Mouse (Mus musculus) lung, adult 2 months (tissue): Measurements from ENCODE around the gene Slc26a10. TPM values are rescaled to one million over a fixed set of nuclear protein-coding genes. Genes with fewer than 3 reads are reported as not detected.
"Not testable (repeated sequence)": the region's sequence is repeated elsewhere in the genome, so short reads cannot be mapped to it uniquely, and the experiment has no call there.

Source experiments
- DNase-seq: peaks from one replicate; pipeline ENCODE4 v3.0.0; 2022
- H3K4me1 ChIP-seq: fragments of 200-500 bp; 2 replicates; pipeline ENCODE4 v1.6.1; 2011; ENCODE audit warnings: low read length; ENCODE audit not compliant: control insufficient read depth, insufficient read depth
- H3K4me3 ChIP-seq: fragments of 200-500 bp; replicated peaks from 2 replicates; pipeline ENCODE3; 2011; ENCODE audit warnings: low read depth, mild to moderate bottlenecking, control low read depth, low read length; ENCODE audit errors: extremely low read depth
- CTCF ChIP-seq: fragments of 200-500 bp; IDR thresholded peaks from 2 replicates; pipeline ENCODE4 v1.5.1; 2011; ENCODE audit warnings: mild to moderate bottlenecking, low read length, control low read depth; ENCODE audit not compliant: insufficient read depth
- POLR2A ChIP-seq: fragments of 200-500 bp; IDR thresholded peaks from 2 replicates; pipeline ENCODE4 v1.6.1; 2011; ENCODE audit warnings: low read depth, mild to moderate bottlenecking, control low read depth, low read length, borderline replicate concordance; ENCODE audit errors: extremely low read depth
- WGBS: fragments of 180-500 bp; shearing (Covaris S2); methylation state at CpG from one replicate; pipeline ENCODE4 v1.1.7; 2018; 5-methylcytosine and 5-hydroxymethylcytosine counted together
- polyA plus RNA-seq: library from polyadenylated mRNA; depleted of rRNA; stranded (reverse); fragments of >200 nt; gene quantifications from 2 replicates; pipeline ENCODE4 v1.2.3, GENCODE M21; 2012

The Slc26a10 gene
- polyA plus RNA-seq, 1 experiment: 7.4 TPM

- no peak for DNase-seq
Measured at GRCm38 (mm10) chr10:127164631-127165353, 15.7 kb downstream of the Slc26a10 start, which contains the start of gene B4galnt1. Gene B4galnt1 (plus strand): TSS chr10:127165225.

DNA sequence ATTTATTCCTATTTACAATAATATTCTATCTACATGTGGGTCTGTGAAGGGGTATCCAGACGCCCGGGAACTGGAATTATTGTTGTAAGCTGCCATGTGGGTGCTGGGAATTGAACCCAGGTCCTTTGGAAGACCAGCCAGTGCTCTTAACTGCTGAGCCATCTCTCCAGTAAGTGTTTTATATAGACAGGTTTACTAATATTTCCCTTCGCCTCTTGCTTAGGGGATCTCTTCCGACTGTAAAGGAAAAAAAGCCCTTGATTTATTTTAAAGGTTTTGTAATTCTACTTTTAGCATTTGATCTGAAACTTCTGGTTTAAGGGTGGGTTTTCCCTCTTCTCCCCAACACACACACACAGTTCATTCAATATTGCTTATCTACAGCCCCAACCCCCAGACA, 16.3 kb downstream of the Slc26a10 start:
- no peak for DNase-seq
- 86% methylated on average over 4 of the region's 4 CpGs for WGBS

More at GRCm38 (mm10) chr10:127164631-127165353, 15.7 kb downstream of the Slc26a10 start, which contains the start of gene B4galnt1:
- peak; percentile 34; the same call in 1 of the 2 replicates for TF ChIP-seq POLR2A
- peak; percentile 66 for TF ChIP-seq CTCF
- peak within 1 kb of the TSS; percentile 75 for H3K4me3 ChIP-seq
- H3K4me1 ChIP-seq: peaks cover 3% of the 10 kb centered on the region; the same call in 1 of the 2 replicates
- 4% methylated on average over 52 of the region's 52 CpGs for WGBS

GRCm38 (mm10) chr10:127162771-127163261, 17.6 kb downstream of the Slc26a10 start:
- DNase-seq, H3K4me3 ChIP-seq, H3K4me1 ChIP-seq: not testable (repeated sequence)
- whole genome bisulfite sequencing: 38% methylated on average over 7 of the region's 7 CpGs

More for the DNA sequence above, 16.3 kb downstream of the Slc26a10 start:
- Histone ChIP-seq H3K4me1 (peaks cover 3% of the 10 kb centered on the region; the same call in 1 of the 2 replicates), H3K4me3 (no peak overlapping the region)
- TF ChIP-seq POLR2A: no peak
- no peak for TF ChIP-seq CTCF

DNA sequence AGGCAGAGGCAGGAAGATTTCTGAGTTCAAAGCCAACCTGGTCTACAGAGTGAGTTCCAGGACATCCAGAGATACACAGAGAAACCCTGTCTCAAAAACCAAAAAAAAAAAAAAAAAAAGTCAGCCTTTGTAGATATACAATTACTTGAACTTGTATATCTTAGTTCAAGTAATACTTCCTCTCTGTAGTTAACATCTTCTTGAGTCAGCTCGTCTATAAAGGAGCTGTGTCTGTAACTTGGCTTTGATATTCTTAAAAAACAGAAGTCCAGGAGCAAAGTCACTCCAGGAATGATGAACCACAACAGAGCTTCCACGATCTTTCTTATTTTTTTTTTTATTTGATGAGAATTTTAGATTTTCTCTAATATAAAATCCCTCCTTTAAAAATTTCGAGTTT, 19.7 kb downstream of the Slc26a10 start:
- TF ChIP-seq CTCF (no peak), POLR2A (no peak)
- 61% methylated on average over 3 of the region's 3 CpGs for WGBS
- H3K4me1 ChIP-seq: peaks cover 3% of the 10 kb centered on the region; the same call in 1 of the 2 replicates
- DNase-seq: no peak
- no peak overlapping the region for H3K4me3 ChIP-seq

GRCm38 (mm10) chr10:127160081-127160480, 20.4 kb downstream of the Slc26a10 start:
- no peak for DNase-seq
- peaks cover 3% of the 10 kb centered on the region; the same call in 1 of the 2 replicates for H3K4me1 ChIP-seq
- TF ChIP-seq CTCF (no peak), POLR2A (no peak)
- H3K4me3 ChIP-seq: no peak overlapping the region
- WGBS: 78% methylated on average over 9 of the region's 9 CpGs

DNA sequence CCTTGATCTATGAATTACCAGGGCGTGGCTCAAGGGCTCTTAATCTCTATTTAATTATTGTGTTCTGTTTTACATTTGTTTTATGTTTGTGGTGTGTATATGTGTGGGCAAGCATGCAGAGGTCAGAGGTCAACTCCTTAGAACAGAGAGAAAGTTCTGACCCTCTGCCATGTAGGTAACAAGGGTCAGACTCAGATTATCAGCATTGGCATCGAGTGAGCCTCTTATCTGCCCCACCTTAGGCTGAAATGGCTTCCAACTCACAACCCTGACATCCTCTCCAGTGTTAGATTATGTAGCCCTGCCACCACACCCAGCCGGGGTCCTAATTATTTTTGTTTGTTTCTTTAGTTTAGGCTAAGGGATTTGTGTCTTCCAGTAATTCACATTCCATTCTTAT, 22.0 kb downstream of the Slc26a10 start:
- WGBS: 57% methylated on average over 3 of the region's 3 CpGs
- no peak for DNase-seq
- no peak for TF ChIP-seq POLR2A
- no peak for TF ChIP-seq CTCF
- no peak overlapping the region for H3K4me3 ChIP-seq
- H3K4me1 ChIP-seq: no peaks in the 10 kb centered on the region

DNA sequence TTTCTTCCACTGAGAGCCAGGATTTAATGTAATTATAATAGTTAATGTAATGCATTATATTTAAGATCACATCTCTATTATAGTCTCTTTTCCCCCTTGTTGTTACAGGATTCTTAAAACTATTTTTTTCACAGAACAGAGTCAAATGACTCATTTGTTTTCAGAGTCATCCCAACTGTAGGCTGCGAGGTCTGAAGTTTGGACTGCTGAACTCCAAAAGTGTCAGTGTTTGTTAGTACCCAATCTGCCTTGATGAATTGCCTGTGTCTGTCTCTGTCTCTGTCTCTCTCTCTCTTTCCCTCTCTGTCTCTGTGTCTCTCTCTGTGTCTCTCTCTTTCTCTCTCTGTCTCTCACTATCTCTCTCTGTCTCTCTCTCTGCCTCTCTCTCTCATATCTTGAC, 23.9 kb downstream of the Slc26a10 start:
- Histone ChIP-seq H3K4me1 (no peaks in the 10 kb centered on the region), H3K4me3 (no peak overlapping the region)
- DNase-seq: no peak
- 56% methylated on average over 1 of the region's 1 CpGs for WGBS
- TF ChIP-seq POLR2A (no peak), CTCF (no peak)

- DNase-seq: no peak
- Histone ChIP-seq H3K4me1 (no peaks in the 10 kb centered on the region), H3K4me3 (no peak overlapping the region)
- WGBS: 62% methylated on average over 1 of the region's 1 CpGs
- TF ChIP-seq POLR2A: no peak
- TF ChIP-seq CTCF: no peak
Measured at GRCm38 (mm10) chr10:127156089-127156488, 24.4 kb downstream of the Slc26a10 start.

DNA sequence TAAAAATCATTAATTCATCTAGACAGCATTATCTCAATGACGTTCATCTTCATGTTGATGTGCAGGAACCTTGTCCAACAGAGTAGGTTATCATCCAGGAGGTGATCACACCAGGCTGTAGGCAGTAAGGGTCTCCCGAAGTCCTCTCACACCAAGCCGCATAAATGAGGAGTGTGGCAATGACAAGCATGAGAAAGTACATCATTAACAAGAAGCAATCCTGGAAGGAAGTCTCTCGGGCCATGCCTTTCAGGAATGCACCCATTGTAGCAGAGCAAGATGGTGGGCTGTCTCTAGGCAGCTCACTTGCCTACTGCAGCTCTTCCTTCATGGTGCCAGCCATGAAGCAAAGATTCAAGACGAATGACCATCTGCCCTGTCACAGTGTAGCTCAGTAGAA, 25.8 kb downstream of the Slc26a10 start:
- no peak for DNase-seq
- H3K4me1 ChIP-seq: no peaks in the 10 kb centered on the region
- 87% methylated on average over 5 of the region's 5 CpGs for WGBS
- H3K4me3 ChIP-seq: no peak overlapping the region
- TF ChIP-seq CTCF (no peak), POLR2A (no peak)

DNA sequence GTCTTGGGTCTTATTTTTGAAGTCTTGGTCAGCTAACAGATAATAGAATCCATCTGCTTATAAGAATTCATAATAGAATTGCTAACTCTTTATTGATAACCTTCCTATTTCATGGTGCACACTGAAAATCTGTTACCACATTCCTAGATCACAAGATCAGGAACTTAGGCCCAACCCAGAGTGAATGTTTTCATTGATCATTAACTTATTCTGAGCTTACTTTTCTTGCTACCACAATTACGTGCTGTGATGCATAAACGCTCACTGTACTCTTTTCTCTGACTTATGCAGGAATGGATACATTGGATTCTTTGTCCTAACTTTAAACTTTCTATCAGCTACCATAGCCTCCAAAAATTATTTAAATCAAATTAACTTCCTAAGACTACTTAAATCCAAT, 26.2 kb downstream of the Slc26a10 start:
- WGBS: 90% methylated on average over 2 of the region's 2 CpGs
- DNase-seq: no peak
- no peaks in the 10 kb centered on the region for H3K4me1 ChIP-seq
- H3K4me3 ChIP-seq: no peak overlapping the region
- TF ChIP-seq CTCF: no peak
- no peak for TF ChIP-seq POLR2A

GRCm38 (mm10) chr10:127153323-127153722, 27.1 kb downstream of the Slc26a10 start:
- DNase-seq: no peak

GRCm38 (mm10) chr10:127152556-127152955, 27.9 kb downstream of the Slc26a10 start:
- 82% methylated on average over 10 of the region's 10 CpGs for WGBS
- DNase-seq, H3K4me3 ChIP-seq, H3K4me1 ChIP-seq: not testable (repeated sequence)

More at GRCm38 (mm10) chr10:127153323-127153722, 27.1 kb downstream of the Slc26a10 start:
- Histone ChIP-seq H3K4me1 (no peaks in the 10 kb centered on the region), H3K4me3 (no peak overlapping the region)
- 89% methylated on average over 7 of the region's 7 CpGs for WGBS
- no peak for TF ChIP-seq POLR2A
- TF ChIP-seq CTCF: no peak

DNA sequence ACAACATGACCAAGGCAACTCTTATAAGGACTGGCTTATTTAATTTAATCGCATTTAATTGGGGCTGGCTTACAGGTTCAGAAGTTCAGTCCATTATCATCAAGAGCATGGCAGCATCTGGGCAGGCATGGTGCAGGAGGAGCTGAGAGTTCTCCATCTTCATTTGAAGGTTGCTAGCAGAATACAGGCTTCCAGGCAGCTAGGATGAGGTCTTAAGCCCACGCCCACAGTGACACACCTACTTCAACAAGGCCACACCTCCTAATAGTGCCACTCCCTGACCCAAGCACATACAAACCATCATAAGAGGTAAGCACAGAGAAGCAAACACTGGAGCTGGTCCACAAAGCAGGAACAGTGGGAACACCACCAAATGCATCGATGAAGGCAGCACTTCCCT, 29.2 kb downstream of the Slc26a10 start:
- not testable (repeated sequence) for DNase-seq, H3K4me3 ChIP-seq, H3K4me1 ChIP-seq
- 73% methylated on average over 3 of the region's 3 CpGs for WGBS
